Mouse (Mus musculus) heart, embryonic 11.5 days (tissue): ENCODE data around the gene Gpr89. TPM values are rescaled to one million over a fixed set of nuclear protein-coding genes. Genes with fewer than 3 reads are reported as not detected.

Experiments used
- ATAC-seq: fragments of 200-750 bp; cut with Nextera tagmentation; replicated peaks from 2 replicates; pipeline ENCODE4 v1.8.0; 2017; ENCODE audit warnings: moderate library complexity; ENCODE audit not compliant: insufficient number of reproducible peaks, low FRiP score, low TSS enrichment
- H3K27ac ChIP-seq: fragments of 300-500 bp; sonication (generic); 2 replicates; pipeline ENCODE4 v1.5.1; 2014; ENCODE audit warnings: mild to moderate bottlenecking, low read depth, low read length
- H3K27me3 ChIP-seq: fragments of 300-500 bp; sonication (generic); 2 replicates; pipeline ENCODE4 v1.6.1; 2014; ENCODE audit warnings: mild to moderate bottlenecking, low read length, mixed read lengths; ENCODE audit not compliant: control insufficient read depth, insufficient read depth
- H3K36me3 ChIP-seq: fragments of 300-500 bp; sonication (generic); 2 replicates; pipeline ENCODE4 v1.6.1; 2014; ENCODE audit warnings: mild to moderate bottlenecking, low read length, moderate library complexity, mixed read lengths; ENCODE audit not compliant: control insufficient read depth, insufficient read depth
- H3K4me1 ChIP-seq: fragments of 300-500 bp; sonication (generic); 2 replicates; pipeline ENCODE4 v1.6.1; 2014; ENCODE audit warnings: low read length; ENCODE audit not compliant: control insufficient read depth, insufficient read depth
- H3K4me2 ChIP-seq: fragments of 300-500 bp; sonication (generic); 2 replicates; pipeline ENCODE4 v1.6.1; 2014; ENCODE audit warnings: mild to moderate bottlenecking, moderate library complexity
- H3K4me3 ChIP-seq: fragments of 300-500 bp; sonication (generic); 2 replicates; pipeline ENCODE4 v1.5.1; 2014; ENCODE audit warnings: low read depth, low read length
- H3K9ac ChIP-seq: fragments of 300-500 bp; sonication (generic); 2 replicates; pipeline ENCODE4 v1.6.1; 2014; ENCODE audit warnings: mild to moderate bottlenecking, low read depth, low read length, moderate library complexity
- H3K9me3 ChIP-seq: fragments of 300-500 bp; sonication (generic); replicated peaks from 2 replicates; pipeline ENCODE4 v1.6.1; 2016; ENCODE audit warnings: low read length; ENCODE audit not compliant: control insufficient read depth
- WGBS: fragments of 180-500 bp; shearing (Covaris S2); extraction: QIAGEN DNeasy Blood & Tissue Kit; methylation state at CpG from one replicate; pipeline ENCODE4 v1.1.7; 2014; ENCODE audit not compliant: insufficient replicate concordance; 5-methylcytosine and 5-hydroxymethylcytosine counted together
- polyA plus RNA-seq: library from polyadenylated mRNA; unstranded; fragments of >200 nt; fragmentation: Nextera tagmentation; extraction: Ambion mirVana; gene quantifications from 2 replicates; pipeline ENCODE4 v1.2.1, GENCODE M21; 2014

Gene Gpr89
- polyA plus RNA-seq, 1 experiment from 2014 or later = 33.1 TPM

GRCm38 (mm10) chr3:96825261-96825660 lies 79.9 kb downstream of the Gpr89 start:
- Histone ChIP-seq H3K9me3 (no peaks in the 10 kb centered on the region), H3K9ac (no peak overlapping the region), H3K4me2 (no peak overlapping the region), H3K36me3 (no peaks in the 10 kb centered on the region), H3K27ac (no peak overlapping the region), H3K4me1 (0 out of 2 replicates have a peak, but pooled peaks cover 6% of the 10 kb centered on the region), H3K27me3 (peaks cover 4% of the 10 kb centered on the region; the same call in 1 of the 2 replicates), H3K4me3 (no peak overlapping the region)
- WGBS = 43% methylated on average over 11 of the region's 11 CpGs
- no peak for ATAC-seq

GRCm38 (mm10) chr3:96824614-96825013 lies 80.5 kb downstream of the Gpr89 start:
- Histone ChIP-seq H3K4me3 (no peak overlapping the region), H3K36me3 (no peaks in the 10 kb centered on the region), H3K27ac (no peak overlapping the region), H3K4me2 (no peak overlapping the region), H3K9ac (no peak overlapping the region), H3K4me1 (0 out of 2 replicates have a peak, but pooled peaks cover 6% of the 10 kb centered on the region), H3K27me3 (peaks cover 4% of the 10 kb centered on the region; the same call in 1 of the 2 replicates), H3K9me3 (no peaks in the 10 kb centered on the region)
- 85% methylated on average over 12 of the region's 12 CpGs for WGBS
- no peak for ATAC-seq

GRCm38 (mm10) chr3:96823701-96824100 lies 81.4 kb downstream of the Gpr89 start:
- Histone ChIP-seq H3K9me3 (no peaks in the 10 kb centered on the region), H3K27ac (no peak overlapping the region), H3K4me3 (no peak overlapping the region), H3K36me3 (no peaks in the 10 kb centered on the region), H3K4me1 (0 out of 2 replicates have a peak, but pooled peaks cover 6% of the 10 kb centered on the region), H3K9ac (no peak overlapping the region), H3K4me2 (no peak overlapping the region), H3K27me3 (no peaks in the 10 kb centered on the region; the same call in 1 of the 2 replicates)
- no peak for ATAC-seq
- 65% methylated on average over 3 of the region's 3 CpGs for WGBS

- WGBS = 87% methylated on average over 4 of the region's 4 CpGs
- Histone ChIP-seq H3K4me1 (no peaks in the 10 kb centered on the region), H3K4me2 (no peak overlapping the region), H3K9ac (no peak overlapping the region), H3K4me3 (no peak overlapping the region), H3K27me3 (no peaks in the 10 kb centered on the region), H3K36me3 (no peaks in the 10 kb centered on the region), H3K9me3 (no peaks in the 10 kb centered on the region), H3K27ac (no peak overlapping the region)
- ATAC-seq = no peak
Observed at GRCm38 (mm10) chr3:96821581-96821980, 83.6 kb downstream of the Gpr89 start.

- no peaks in the 10 kb centered on the region for H3K27me3 ChIP-seq
- no peak overlapping the region for H3K9ac ChIP-seq
- H3K4me2 ChIP-seq = no peak overlapping the region
- WGBS = 71% methylated on average over 6 of the region's 6 CpGs
- no peak overlapping the region for H3K4me3 ChIP-seq
- no peaks in the 10 kb centered on the region for H3K9me3 ChIP-seq
- H3K27ac ChIP-seq = no peak overlapping the region
- no peak for ATAC-seq
- H3K4me1 ChIP-seq = no peaks in the 10 kb centered on the region
- no peaks in the 10 kb centered on the region for H3K36me3 ChIP-seq
Observed at GRCm38 (mm10) chr3:96820116-96820915, 84.8 kb downstream of the Gpr89 start.

Other genes starting within 250 kb of the Gpr89 start
- gene Ankrd35, start 235.2 kb downstream of the Gpr89 start, polyA plus RNA-seq = 0.15 and 0.33 TPM in 2 replicates
- 26.9 and 30.2 TPM in 2 replicates for gene Pias3, start 209.0 kb downstream of the Gpr89 start, polyA plus RNA-seq
- gene Nudt17, start 196.8 kb downstream of the Gpr89 start, polyA plus RNA-seq = 7.4 and 9.3 TPM in 2 replicates
- 31.4 and 32.7 TPM in 2 replicates for gene Polr3c, start 177.7 kb downstream of the Gpr89 start, polyA plus RNA-seq
- 53.9 and 56.1 TPM in 2 replicates for gene Rnf115, start 177.7 kb downstream of the Gpr89 start, polyA plus RNA-seq
- gene Pdzk1, start 76.1 kb downstream of the Gpr89 start, polyA plus RNA-seq = 0.10 TPM in 1 of 2 replicates, not detected in the other
- 0.14 TPM in 1 of 2 replicates, not detected in the other for gene Cd160, start 76.0 kb downstream of the Gpr89 start, polyA plus RNA-seq
- 34.7 and 65.9 TPM in 2 replicates for gene Gja5, start 653 bp downstream of the Gpr89 start, polyA plus RNA-seq
- not detected in 2 replicates for gene Gja8, start 20.7 kb upstream of the Gpr89 start, polyA plus RNA-seq